Mouse (Mus musculus) myocyte (in vitro differentiated cells): ENCODE measurements at regions not wholly inside any gene's neighbourhood (a gene's known extent, or its start where the extent isn't known, plus 50 kb on each side); places are given as distances from the start of the nearest gene placed in this dataset.

Experiments used
- E2F4 ChIP-seq: IDR thresholded peaks from one replicate; pipeline ENCODE4 v1.6.1; 2011; ENCODE audit warnings: mild to moderate bottlenecking, control low read depth, moderate library complexity; ENCODE audit not compliant: insufficient read depth
- MAX ChIP-seq: IDR thresholded peaks from one replicate; pipeline ENCODE4 v1.6.1; 2011; ENCODE audit warnings: low read depth, mild to moderate bottlenecking, control low read depth
- MYOD1 ChIP-seq, 3 experiments: IDR thresholded peaks; one replicate each; pipeline ENCODE4 v1.6.1; 2011; ENCODE audit warnings: control low read depth in 2 of 3, low read depth in 2 of 3, mild to moderate bottlenecking in 2 of 3, moderate library complexity in 1 of 3; ENCODE audit not compliant: insufficient read length in 2 of 3, control insufficient read depth in 1 of 3
- MYOG ChIP-seq, 3 experiments: IDR thresholded peaks; one replicate each; pipeline ENCODE4 v1.6.1; 2011; ENCODE audit warnings: control low read depth in 2 of 3, low read depth in 2 of 3, mild to moderate bottlenecking in 2 of 3; ENCODE audit not compliant: insufficient read length in 2 of 3, control insufficient read depth in 1 of 3, insufficient read depth in 1 of 3
- POLR2A ChIP-seq: IDR thresholded peaks from one replicate; pipeline ENCODE4 v1.6.1; 2011; ENCODE audit warnings: low read depth, mild to moderate bottlenecking, control low read depth, moderate library complexity; ENCODE audit not compliant: insufficient read length
- POLR2AphosphoS2 ChIP-seq: IDR thresholded peaks from one replicate; pipeline ENCODE4 v1.6.1; 2011; ENCODE audit warnings: low read depth, control low read depth; ENCODE audit not compliant: insufficient read length
- REST ChIP-seq: IDR thresholded peaks from one replicate; pipeline ENCODE4 v1.6.1; 2011; ENCODE audit warnings: mild to moderate bottlenecking, control low read depth, moderate library complexity; ENCODE audit not compliant: insufficient read depth, insufficient read length
- SRF ChIP-seq: IDR thresholded peaks from one replicate; pipeline ENCODE4 v1.6.1; 2011; ENCODE audit warnings: low read depth; ENCODE audit not compliant: control insufficient read depth, insufficient read length
- TCF12 ChIP-seq: IDR thresholded peaks from one replicate; pipeline ENCODE4 v1.6.1; 2011; ENCODE audit warnings: mild to moderate bottlenecking, control low read depth; ENCODE audit not compliant: poor library complexity, insufficient read depth, severe bottlenecking
- TCF3 ChIP-seq: IDR thresholded peaks from one replicate; pipeline ENCODE4 v1.6.1; 2011; ENCODE audit warnings: low read depth, control low read depth; ENCODE audit not compliant: insufficient read length
- USF1 ChIP-seq: IDR thresholded peaks from one replicate; pipeline ENCODE4 v1.6.1; 2011; ENCODE audit warnings: low read depth, mild to moderate bottlenecking, control low read depth, moderate library complexity

DNA sequence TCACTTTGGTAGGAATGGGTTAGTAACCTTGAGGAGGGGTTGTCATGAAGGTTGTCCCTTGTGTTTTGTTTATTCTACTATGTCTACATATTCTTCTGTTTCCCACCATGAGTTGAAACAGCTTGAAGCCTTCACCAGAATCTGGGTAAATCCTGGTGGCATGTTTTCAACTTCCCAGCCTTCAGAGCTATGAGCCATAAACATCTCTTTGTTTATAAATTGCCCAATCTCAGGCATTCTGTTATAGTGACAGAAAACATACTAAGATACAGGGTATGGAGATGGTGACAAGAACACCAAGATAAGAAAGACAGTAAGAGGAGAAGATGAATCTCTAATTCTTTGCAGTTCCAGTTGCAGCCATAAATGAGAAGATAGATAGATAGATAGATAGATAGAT, 396.5 kb downstream of the Tns1 start:
- TF ChIP-seq E2F4 (no peak), MYOG (IDR thresholded peaks at IDR 0.05; ENCODE audit: control insufficient read depth in 1 of 3, insufficient read depth in 1 of 3, insufficient read length in 2 of 3, low read depth in 2 of 3) (no peak), MYOD1 (IDR thresholded peaks at IDR 0.05; ENCODE audit: control insufficient read depth in 1 of 3, insufficient read length in 2 of 3, low read depth in 2 of 3) (no peak), POLR2A (no peak), MAX (no peak), TCF12 (no peak), USF1 (no peak), POLR2AphosphoS2 (no peak), REST (no peak), TCF3 (no peak), SRF (no peak)
